Mouse (Mus musculus) limb, embryonic 13.5 days (tissue): ENCODE results near the gene Vsig8. TPM values are rescaled to one million over a fixed set of nuclear protein-coding genes. Genes with fewer than 3 reads are reported as not detected.

ENCODE experiments used
- ATAC-seq: fragments of 200-750 bp; cut with Nextera tagmentation; 2 replicates; pipeline ENCODE4 v1.8.0; 2017; ENCODE audit warnings: low read depth, moderate number of reproducible peaks, moderate TSS enrichment; ENCODE audit not compliant: low FRiP score
- H3K27ac ChIP-seq: fragments of 300-500 bp; sonication (generic); 2 replicates; pipeline ENCODE4 v1.5.1; 2015; ENCODE audit warnings: inconsistent platforms, mild to moderate bottlenecking, moderate library complexity
- H3K27me3 ChIP-seq: fragments of 300-500 bp; sonication (generic); 2 replicates; pipeline ENCODE4 v1.6.1; 2015; ENCODE audit warnings: mild to moderate bottlenecking, inconsistent platforms
- H3K36me3 ChIP-seq: fragments of 300-500 bp; sonication (generic); 2 replicates; pipeline ENCODE4 v1.6.1; 2015; ENCODE audit warnings: inconsistent platforms, mild to moderate bottlenecking, moderate library complexity
- H3K4me1 ChIP-seq: fragments of 300-500 bp; sonication (generic); 2 replicates; pipeline ENCODE4 v1.6.1; 2015; ENCODE audit warnings: inconsistent platforms
- H3K4me2 ChIP-seq: fragments of 300-500 bp; sonication (generic); replicated peaks from 2 replicates; pipeline ENCODE4 v1.6.1; 2015; ENCODE audit warnings: inconsistent platforms, mild to moderate bottlenecking, moderate library complexity
- H3K4me3 ChIP-seq: fragments of 300-500 bp; sonication (generic); 2 replicates; pipeline ENCODE4 v1.5.1; 2015; ENCODE audit warnings: moderate library complexity, mild to moderate bottlenecking, inconsistent platforms
- H3K9ac ChIP-seq: fragments of 300-500 bp; sonication (generic); 2 replicates; pipeline ENCODE4 v1.6.1; 2015; ENCODE audit warnings: mild to moderate bottlenecking, inconsistent platforms
- H3K9me3 ChIP-seq: fragments of 300-500 bp; sonication (generic); 2 replicates; pipeline ENCODE4 v1.6.1; 2016; ENCODE audit warnings: inconsistent platforms
- WGBS: fragments of 180-500 bp; shearing (Covaris S2); methylation state at CpG from one replicate; pipeline ENCODE4 v1.1.7; 2015; 5-methylcytosine and 5-hydroxymethylcytosine counted together
- polyA plus RNA-seq: library from polyadenylated mRNA; unstranded; fragments of >200 nt; fragmentation: Nextera tagmentation; extraction: Ambion mirVana; gene quantifications from 2 replicates; pipeline ENCODE4 v1.2.1, GENCODE M21; 2015

The Vsig8 gene
- polyA plus RNA-seq, 1 experiment from 2014 or later, result 0.33 TPM

DNA sequence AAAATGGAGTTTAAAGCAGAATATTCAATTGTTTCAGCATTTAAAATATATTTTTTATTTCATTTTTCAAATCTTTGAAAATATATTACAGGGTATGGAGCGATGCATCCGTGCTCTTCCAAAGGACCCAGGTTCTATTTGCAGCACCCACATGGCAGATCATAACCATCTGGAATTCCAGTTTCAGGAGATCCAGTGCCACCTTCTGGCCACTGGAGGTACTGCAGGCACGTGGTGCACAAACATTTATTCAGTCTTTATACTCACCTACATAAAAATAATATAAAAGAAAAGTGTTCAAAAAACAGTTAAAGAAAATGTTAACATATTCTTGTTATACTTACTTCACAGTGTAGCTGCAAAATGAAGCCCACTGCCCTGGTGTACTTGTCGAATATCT is 37.7 kb upstream of the Vsig8 start:
- 0 out of 2 replicates have a peak, but pooled peaks cover 3% of the 10 kb centered on the region for H3K9me3 ChIP-seq
- H3K4me3 ChIP-seq, result no peak overlapping the region
- H3K27me3 ChIP-seq, result no peaks in the 10 kb centered on the region
- WGBS, result 78% methylated on average over 4 of the region's 4 CpGs
- no peak overlapping the region for H3K9ac ChIP-seq
- no peak overlapping the region for H3K27ac ChIP-seq
- ATAC-seq, result no peak
- peaks cover 26% of the 10 kb centered on the region for H3K4me1 ChIP-seq
- no peaks in the 10 kb centered on the region for H3K36me3 ChIP-seq
- H3K4me2 ChIP-seq, result no peak overlapping the region

DNA sequence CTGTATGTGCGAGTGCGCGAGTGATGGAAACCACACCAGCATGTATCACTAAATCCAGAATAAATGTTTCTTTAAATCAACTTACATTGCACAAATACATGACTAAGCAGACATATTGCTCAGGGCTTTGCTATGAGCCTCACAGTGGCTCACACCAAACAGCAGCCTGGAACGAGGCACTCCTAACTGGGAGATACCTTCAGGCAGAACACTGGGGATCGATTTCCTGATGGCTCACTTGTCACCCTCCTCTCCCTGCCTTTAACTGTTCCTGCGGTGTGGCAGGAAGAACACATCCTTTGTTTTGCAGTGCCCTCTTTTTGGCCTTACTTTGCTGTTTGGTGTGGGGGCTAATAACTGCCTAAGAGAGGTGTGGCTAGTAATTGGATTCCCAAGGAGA is 36.1 kb upstream of the Vsig8 start:
- no peak for ATAC-seq
- no peaks in the 10 kb centered on the region for H3K36me3 ChIP-seq

DNA sequence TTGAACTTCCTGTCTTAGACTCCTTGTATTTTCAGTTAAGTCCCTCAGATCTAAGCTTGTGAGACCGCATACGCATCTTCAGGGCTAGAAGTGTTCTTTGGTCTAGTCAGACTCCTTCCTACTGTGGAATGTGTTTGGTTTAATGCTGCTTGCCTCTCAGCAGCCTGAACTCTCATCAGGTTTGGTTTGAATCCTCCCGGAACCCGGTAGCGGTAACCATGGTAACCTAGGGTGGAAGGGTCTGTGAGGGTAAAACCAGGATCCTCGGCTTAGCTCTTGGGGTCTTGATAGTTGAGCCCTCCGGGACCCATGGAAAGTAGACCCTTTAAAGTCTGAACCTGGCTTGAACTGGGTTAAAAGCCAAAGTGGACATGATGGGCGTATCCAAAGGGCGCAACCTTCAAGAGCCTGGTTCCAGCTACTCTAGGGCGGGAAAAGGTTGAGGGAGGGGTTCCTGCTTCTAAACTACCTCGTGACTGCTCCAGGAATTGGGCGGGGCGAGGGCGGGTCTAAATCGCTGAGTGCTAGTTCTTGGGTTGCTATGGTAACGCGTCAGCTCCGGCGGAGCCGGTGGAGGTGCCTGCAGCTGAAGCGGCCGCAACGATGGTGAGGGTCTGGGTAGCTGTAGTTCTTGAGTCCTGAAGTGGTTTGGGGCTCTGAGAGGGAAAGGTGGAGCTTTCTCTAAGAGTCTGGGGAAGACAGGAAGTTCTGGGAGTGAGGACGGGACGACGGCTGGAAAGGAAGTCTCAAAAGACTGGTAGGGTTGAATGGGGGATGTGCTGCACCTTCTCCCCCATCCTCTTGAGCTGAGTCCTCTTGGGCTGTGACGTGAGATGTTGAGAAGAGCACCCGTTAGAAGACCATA is 34.9 kb upstream of the Vsig8 start, which contains the start of gene Cfap45:
TSS of gene Cfap45 (plus strand) at position 226 of the 865 bp plus-strand sequence.
- Histone ChIP-seq H3K4me1 (peaks cover 26% of the 10 kb centered on the region), H3K9me3 (0 out of 2 replicates have a peak, but pooled peaks cover 3% of the 10 kb centered on the region), H3K27ac (no peak within 1 kb of the TSS; the same call in 1 of the 2 replicates), H3K4me2 (peak within 1 kb of the TSS; percentile 65), H3K27me3 (0 out of 2 replicates have a peak, but pooled peaks cover under 1% of the 10 kb centered on the region), H3K36me3 (no peaks in the 10 kb centered on the region), H3K4me3 (peak within 1 kb of the TSS; percentile 37), H3K9ac (no peak within 1 kb of the TSS)
- 4% methylated on average over 28 of the region's 28 CpGs for WGBS
- ATAC-seq, result peak; percentile 88

More for the DNA sequence above, 36.1 kb upstream of the Vsig8 start:
- H3K27ac ChIP-seq, result no peak overlapping the region
- no peaks in the 10 kb centered on the region for H3K27me3 ChIP-seq
- H3K9me3 ChIP-seq, result 0 out of 2 replicates have a peak, but pooled peaks cover 3% of the 10 kb centered on the region
- H3K4me3 ChIP-seq, result no peak overlapping the region
- no peak overlapping the region for H3K4me2 ChIP-seq
- no peak overlapping the region for H3K9ac ChIP-seq
- H3K4me1 ChIP-seq, result peaks cover 14% of the 10 kb centered on the region
- WGBS, result 63% methylated on average over 6 of the region's 6 CpGs

DNA sequence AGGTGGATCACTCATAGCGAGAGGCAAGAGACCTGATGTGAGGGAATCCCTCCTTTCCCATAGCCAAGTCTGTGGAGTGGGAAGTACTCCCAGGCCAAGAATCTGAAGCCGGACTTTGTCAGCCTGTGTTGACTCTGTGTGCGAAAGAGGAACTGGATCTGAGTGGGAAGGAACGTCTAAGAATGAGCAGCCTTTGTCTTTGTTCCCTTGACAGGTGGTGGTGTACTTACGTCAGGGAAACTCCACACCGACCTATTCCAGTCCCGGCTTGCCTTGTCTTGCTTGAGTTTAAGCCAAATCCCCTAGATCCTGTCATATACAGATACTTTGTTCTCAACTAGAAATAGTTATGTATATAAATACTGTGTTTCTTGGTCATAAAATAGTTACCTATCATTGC is 33.2 kb upstream of the Vsig8 start:
- no peak overlapping the region for H3K9ac ChIP-seq
- no peak for ATAC-seq
- H3K4me3 ChIP-seq, result no peak overlapping the region
- peaks cover 34% of the 10 kb centered on the region for H3K4me1 ChIP-seq
- no peak overlapping the region for H3K27ac ChIP-seq
- no peaks in the 10 kb centered on the region for H3K36me3 ChIP-seq
- H3K4me2 ChIP-seq, result no peak overlapping the region
- WGBS, result 71% methylated on average over 7 of the region's 7 CpGs
- H3K27me3 ChIP-seq, result peaks cover 13% of the 10 kb centered on the region; the same call in 1 of the 2 replicates
- H3K9me3 ChIP-seq, result 0 out of 2 replicates have a peak, but pooled peaks cover 3% of the 10 kb centered on the region

DNA sequence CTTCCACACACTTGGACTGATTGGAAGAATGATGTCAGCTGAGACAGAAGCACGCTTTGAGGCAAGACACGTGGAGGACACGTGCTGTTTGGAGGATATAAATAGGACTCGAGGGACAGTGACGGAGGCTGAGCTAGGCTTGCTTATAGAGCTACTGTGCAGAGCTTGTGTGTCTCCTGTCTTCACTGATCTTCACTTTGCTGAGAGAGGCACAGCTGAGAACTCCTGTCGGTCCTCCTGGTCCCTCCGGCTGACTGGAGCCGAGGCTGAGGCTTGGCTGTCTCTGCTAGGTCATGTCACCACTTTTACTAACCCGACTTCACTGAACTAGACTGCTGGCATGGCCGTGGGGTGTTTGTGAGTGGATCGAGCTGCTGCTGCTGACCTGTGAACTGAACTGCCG is 32.0 kb upstream of the Vsig8 start:
- Histone ChIP-seq H3K4me3 (no peak overlapping the region), H3K9me3 (no peaks in the 10 kb centered on the region), H3K4me2 (no peak overlapping the region), H3K4me1 (peaks cover 34% of the 10 kb centered on the region), H3K27ac (no peak overlapping the region), H3K36me3 (no peaks in the 10 kb centered on the region), H3K9ac (no peak overlapping the region), H3K27me3 (peaks cover 15% of the 10 kb centered on the region; the same call in 1 of the 2 replicates)
- ATAC-seq, result no peak
- WGBS, result 59% methylated on average over 12 of the region's 12 CpGs

DNA sequence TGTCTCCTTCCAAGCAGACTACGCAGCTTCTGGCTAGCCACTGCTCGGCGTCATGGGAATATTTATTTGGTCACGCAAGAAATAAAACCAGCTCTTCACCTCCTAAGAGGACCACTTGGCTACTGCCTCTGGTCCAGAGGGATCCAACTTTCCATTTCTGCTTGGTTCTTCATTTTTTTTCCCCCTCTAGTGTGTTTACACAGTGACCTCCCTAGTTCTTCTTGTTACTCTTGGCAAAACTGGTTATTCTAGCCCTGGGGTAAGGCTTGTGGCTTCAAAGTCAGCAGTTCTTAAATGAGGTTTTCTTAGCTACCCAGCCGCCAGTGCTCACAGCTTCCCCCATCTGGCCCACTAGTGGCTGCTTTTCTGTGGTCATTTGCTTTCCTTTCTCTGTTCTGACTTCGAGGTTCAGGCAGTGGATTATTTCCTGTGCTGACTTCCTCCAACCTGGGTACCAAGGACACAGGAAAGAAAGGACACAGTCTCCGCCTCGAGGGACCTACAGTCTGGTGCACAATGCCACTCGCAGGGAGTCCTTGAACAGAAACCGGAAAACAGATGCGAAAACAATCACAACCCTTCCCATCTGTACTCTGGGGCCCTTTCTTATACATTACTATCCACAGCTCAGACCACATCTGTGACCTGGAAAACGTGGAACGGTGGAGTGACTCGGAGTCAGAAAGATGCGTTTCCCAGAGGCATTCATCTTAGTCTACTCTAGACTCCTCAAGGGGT is 30.5 kb upstream of the Vsig8 start:
- H3K27ac ChIP-seq, result peak overlapping the region; percentile 23
- ATAC-seq, result 0 out of 2 replicates have a peak, but pooled peaks have one; percentile 6
- H3K4me3 ChIP-seq, result no peak overlapping the region
- peaks cover 15% of the 10 kb centered on the region; the same call in 1 of the 2 replicates for H3K27me3 ChIP-seq
- H3K9ac ChIP-seq, result no peak overlapping the region
- H3K4me2 ChIP-seq, result peak overlapping the region; percentile 36
- no peaks in the 10 kb centered on the region for H3K36me3 ChIP-seq
- peaks cover 37% of the 10 kb centered on the region for H3K4me1 ChIP-seq
- WGBS, result 35% methylated on average over 15 of the region's 15 CpGs
- no peaks in the 10 kb centered on the region for H3K9me3 ChIP-seq

DNA sequence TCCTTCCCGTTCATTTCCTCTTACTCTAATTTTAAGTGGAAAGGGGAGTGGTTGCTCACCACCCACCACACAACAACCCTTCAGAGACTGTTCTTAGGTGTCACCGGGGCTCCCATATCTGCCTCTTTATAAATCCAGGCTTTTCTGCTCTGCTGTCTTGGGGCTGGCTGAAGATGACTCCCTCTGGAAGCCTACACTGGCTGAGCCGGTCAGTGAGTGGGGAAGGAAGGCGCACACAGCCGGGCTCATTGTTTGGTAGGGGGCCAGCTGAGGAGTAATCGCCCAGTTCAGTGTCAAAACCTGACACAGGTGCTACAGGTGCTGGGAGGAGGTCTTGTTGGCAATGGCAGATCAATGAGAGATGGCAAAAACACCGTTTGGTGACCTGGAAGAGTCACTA is 29.8 kb upstream of the Vsig8 start:
- Histone ChIP-seq H3K4me1 (peaks cover 39% of the 10 kb centered on the region), H3K27me3 (peaks cover 15% of the 10 kb centered on the region; the same call in 1 of the 2 replicates), H3K9ac (no peak overlapping the region), H3K36me3 (no peaks in the 10 kb centered on the region), H3K27ac (no peak overlapping the region), H3K4me2 (no peak overlapping the region), H3K9me3 (no peaks in the 10 kb centered on the region), H3K4me3 (no peak overlapping the region)
- ATAC-seq, result no peak
- 63% methylated on average over 7 of the region's 7 CpGs for WGBS

DNA sequence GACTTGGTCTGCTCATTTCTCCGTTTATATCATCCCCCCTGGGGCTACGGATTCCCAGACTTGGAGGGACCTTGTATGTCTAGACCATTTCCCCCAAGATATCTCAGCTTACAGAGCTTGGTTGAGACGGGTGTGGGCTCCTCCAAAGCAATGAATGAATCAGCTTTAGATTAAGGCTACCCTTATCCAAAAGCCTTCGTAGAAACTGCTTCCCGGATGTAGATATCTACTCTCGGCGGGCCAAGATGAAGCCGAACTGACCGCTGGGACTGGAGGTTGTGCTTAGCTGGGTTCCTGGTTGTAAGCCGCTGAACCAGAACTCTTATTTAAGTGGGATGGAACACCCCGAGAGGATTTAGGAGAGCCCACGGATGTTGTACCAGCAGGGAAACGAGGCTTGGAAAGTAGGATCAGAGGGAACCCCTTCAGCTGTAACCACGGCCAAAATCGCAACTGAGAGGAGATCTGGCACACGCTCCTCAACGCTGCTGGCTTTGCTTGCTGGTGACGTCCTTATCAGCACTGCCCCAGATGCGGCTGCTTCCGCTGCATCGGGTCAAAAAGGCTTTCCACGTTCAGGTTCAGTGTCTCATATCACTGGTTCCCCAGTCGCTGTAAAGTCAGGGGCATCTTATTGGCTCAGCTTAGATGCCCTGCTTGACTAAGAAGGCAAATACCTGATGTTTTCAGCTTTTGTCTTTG is 29.2 kb upstream of the Vsig8 start:
- H3K4me2 ChIP-seq, result no peak overlapping the region
- H3K4me3 ChIP-seq, result no peak overlapping the region
- ATAC-seq, result no peak
- H3K9me3 ChIP-seq, result no peaks in the 10 kb centered on the region
- 77% methylated on average over 23 of the region's 23 CpGs for WGBS
- peaks cover 17% of the 10 kb centered on the region for H3K27me3 ChIP-seq
- H3K9ac ChIP-seq, result no peak overlapping the region
- peaks cover 37% of the 10 kb centered on the region for H3K4me1 ChIP-seq
- H3K36me3 ChIP-seq, result no peaks in the 10 kb centered on the region
- no peak overlapping the region for H3K27ac ChIP-seq

DNA sequence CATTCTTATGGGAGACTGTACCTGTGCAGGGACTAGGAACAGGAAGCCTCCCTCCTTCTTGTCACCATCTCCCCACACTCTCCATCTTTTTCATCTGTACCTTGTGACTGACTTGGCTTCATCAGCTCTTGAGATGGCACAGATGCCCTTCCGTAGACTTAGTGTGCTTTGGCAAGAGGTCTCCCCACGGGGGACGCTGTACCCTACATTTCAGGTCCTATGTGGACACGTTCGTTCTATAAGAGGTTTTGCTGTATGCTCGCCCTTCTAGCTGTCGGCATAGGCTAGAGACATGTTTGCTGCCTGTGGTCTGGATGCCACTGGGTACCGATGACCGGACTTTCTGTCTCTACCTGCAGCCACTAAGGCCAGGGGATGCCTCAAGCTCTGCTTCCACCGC is 28.3 kb upstream of the Vsig8 start:
- Histone ChIP-seq H3K36me3 (no peaks in the 10 kb centered on the region), H3K9ac (no peak overlapping the region), H3K27ac (no peak overlapping the region), H3K4me3 (no peak overlapping the region), H3K27me3 (peaks cover 26% of the 10 kb centered on the region), H3K9me3 (no peaks in the 10 kb centered on the region), H3K4me1 (peaks cover 46% of the 10 kb centered on the region), H3K4me2 (no peak overlapping the region)
- no peak for ATAC-seq
- WGBS, result 89% methylated on average over 10 of the region's 10 CpGs

DNA sequence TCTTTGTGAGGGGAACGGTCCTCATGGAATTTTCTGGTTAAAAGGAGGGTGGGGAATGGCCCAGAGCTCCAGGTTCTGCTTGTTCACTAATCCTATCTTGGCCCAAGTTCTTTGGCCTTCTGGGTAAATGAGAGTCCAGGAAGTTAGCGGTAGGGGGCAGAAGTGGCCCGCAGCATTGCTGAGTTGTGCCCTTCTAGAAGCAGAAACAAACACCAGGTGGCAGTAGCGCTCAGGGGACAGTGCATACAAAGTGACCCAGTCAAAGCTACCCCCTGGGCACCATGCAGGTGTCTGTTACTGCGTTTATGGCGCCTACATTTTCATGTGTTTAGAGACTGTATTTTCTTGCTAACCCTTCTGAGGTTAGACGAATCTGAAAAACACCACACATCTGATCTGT is 27.0 kb upstream of the Vsig8 start:
- H3K4me1 ChIP-seq, result peaks cover 55% of the 10 kb centered on the region
- no peak overlapping the region for H3K4me2 ChIP-seq
- no peak overlapping the region for H3K4me3 ChIP-seq
- 5% methylated on average over 7 of the region's 7 CpGs for WGBS
- H3K27ac ChIP-seq, result no peak overlapping the region
- peak; percentile 53 for ATAC-seq
- no peak overlapping the region for H3K9ac ChIP-seq
- peaks cover 28% of the 10 kb centered on the region for H3K27me3 ChIP-seq
- H3K36me3 ChIP-seq, result no peaks in the 10 kb centered on the region
- H3K9me3 ChIP-seq, result no peaks in the 10 kb centered on the region

DNA sequence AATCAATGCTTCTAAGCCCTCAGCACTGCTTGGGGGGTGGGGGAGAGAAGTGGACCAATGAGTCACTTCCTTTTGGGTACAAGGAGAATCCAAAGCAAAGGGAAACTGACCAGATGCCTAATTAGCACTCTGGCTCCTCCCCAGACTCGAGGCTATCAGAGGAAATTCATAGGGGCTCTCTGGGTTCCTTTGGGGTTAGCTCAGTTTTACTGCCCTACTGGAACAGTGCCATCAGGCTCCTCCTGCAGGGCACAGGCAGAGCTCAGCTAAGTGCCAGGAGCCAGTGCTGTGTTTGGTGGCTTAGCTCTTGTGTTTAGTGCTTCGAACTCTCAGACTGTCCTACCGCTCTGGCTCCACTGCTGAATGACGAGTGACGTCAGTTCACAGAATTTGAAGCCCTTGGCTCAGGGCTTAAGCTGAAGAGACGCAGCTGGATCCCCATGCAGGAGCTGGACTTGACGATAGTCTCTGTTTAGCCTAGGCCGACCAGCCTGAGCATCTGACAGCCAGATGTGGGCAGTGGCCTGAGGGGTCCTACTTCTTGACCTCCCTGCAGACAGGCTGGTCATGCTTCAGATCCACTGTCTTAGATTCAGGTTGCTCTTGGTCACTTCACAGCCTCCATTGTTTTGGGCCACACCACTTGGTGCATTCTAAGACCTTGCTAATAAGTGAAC is 25.1 kb upstream of the Vsig8 start:
- Histone ChIP-seq H3K27ac (no peak overlapping the region), H3K27me3 (peaks cover 41% of the 10 kb centered on the region), H3K9ac (no peak overlapping the region), H3K4me3 (no peak overlapping the region), H3K9me3 (no peaks in the 10 kb centered on the region), H3K36me3 (no peaks in the 10 kb centered on the region), H3K4me2 (no peak overlapping the region), H3K4me1 (peaks cover 44% of the 10 kb centered on the region)
- WGBS, result 8% methylated on average over 8 of the region's 8 CpGs
- ATAC-seq, result peak; percentile 9; the same call in 1 of the 2 replicates
